Mouse (Mus musculus) adrenal gland, adult 2 months (tissue): ENCODE data around the gene Bri3. TPM values are rescaled to one million over a fixed set of nuclear protein-coding genes. Genes with fewer than 3 reads are reported as not detected.

ENCODE experiments used
- DNase-seq: peaks from one replicate; pipeline ENCODE4 v3.0.0; 2021
- polyA plus RNA-seq: library from polyadenylated mRNA; depleted of rRNA; stranded (reverse); fragments of >200 nt; gene quantifications from 2 replicates; pipeline ENCODE4 v1.2.3, GENCODE M21; 2012
- total RNA-seq, 2 experiments: library from RNA; stranded (reverse); gene quantifications; 2 replicates each; pipeline ENCODE4 v1.2.3; 2021

The Bri3 gene
- total and polyA plus RNA-seq, 3 experiments, result 127 to 248 (median 127) TPM

DNA sequence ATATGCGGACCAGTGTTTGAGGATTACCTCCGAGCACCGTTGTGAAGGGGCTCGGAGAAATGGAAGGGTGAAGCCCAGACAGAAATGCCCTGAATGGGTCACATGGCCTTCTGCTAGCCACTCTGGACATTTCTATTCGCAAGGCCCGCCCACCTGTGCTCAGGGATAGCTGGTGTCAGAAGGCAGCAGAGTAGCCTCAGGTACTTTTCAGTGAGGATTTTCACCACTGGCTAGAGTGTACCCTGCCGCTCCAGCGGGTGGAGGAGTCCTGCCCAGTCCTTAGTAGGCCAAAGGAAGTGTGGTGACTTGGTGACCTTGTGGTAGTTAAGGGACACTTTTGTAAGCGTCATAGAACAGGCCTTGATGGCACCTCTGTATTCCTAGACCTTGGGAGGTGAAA is 17.1 kb downstream of the Bri3 start:
- DNase-seq, result no peak

- DNase-seq, result no peak
Measured at GRCm38 (mm10) chr5:144261829-144262228, 17.6 kb downstream of the Bri3 start.

- no peak for DNase-seq
Measured at GRCm38 (mm10) chr5:144263082-144263481, 18.8 kb downstream of the Bri3 start.

DNA sequence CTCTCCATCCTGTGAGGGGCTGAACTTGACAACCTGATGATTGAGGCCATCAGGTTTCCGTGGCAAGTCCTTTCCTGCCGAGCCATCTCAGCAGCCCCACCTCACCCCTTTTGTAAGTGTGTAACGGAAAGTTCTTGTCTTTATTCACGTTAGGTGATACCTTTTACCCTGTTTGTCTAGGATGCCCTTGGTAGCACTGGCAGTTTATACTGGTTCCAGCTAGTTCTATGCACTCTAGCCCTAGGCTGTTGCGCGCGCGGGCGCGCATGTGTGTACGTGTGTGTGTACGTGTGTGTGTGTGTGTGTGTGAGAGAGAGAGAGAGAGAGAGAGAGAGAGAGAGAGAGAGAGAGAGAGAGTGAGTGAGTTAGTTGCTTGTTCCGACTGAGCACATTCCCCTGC is 19.3 kb downstream of the Bri3 start:
- DNase-seq, result no peak

DNA sequence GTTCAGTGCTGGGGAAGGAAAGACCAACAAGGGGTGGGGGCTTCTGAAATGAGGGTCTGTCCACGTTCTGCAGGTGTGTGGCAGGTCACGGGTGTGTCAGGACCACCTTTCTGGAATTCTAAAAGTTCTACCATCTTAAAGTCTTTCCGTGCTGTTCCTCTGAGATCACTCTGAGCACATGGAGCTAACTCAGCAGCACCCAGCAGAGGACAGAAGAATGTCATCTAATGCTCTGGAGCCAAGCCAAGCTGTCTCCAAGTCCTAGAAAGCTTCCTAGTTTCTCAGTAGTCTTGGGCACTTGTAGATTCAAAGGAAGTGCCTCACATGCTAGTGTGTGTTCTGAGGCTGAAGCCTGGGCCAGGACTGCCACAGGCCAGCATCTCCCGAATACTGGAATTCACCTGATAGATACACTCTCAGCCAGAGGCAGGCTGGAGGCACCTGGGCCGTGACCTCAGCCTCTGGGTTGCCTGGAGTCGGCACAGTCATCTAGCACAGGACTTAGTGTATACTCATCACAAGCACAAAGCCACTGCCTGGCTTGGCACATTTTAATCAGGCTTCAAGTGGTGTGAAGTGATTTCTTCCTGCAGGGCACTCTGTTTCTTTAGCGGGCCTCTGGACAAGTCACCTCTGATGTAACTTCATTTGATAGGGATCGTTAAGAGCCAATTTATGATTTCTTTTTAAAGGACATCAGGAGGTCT is 23.5 kb downstream of the Bri3 start:
- peak; percentile 71 for DNase-seq

DNA sequence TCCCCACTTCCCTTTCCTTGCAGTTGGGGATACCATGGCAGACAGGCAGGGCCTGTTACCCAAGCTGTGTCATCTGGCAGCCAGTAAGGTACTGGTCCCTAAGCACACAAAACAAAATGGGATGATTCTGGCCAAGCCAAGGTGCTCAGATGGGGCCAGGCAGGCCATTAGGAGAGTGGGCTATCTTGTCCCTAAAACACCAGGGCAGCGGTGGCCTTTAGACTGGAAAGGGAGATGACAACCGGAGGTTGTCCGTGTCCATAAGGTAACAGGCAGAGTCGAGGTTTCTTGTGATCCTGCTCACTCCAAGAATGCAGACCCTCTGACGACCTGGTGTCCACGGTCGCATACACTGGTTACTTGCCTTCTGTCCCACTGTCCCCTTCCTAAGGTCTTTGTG is 25.7 kb downstream of the Bri3 start:
- no peak for DNase-seq

GRCm38 (mm10) chr5:144270420-144270819 is 26.2 kb downstream of the Bri3 start:
- no peak for DNase-seq

DNA sequence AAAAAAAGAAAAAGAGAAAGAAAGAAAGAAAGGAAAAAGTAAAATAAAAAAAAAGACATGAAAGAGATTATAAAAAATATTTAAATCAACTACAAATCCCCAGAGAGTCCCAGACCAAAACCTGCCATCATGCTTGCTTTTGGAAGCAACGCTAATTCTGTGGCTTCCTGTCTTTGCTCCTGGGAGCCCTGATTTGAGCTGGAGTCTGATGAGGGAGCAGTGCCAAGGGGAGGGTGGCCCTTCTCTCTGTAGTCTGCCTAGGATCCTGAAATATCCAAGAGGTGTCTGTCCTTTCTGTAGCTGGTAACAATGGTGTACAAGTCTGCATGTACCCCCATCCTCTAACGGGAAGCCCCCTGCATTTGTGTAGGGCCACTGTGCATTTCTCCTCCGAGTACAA is 26.9 kb downstream of the Bri3 start:
- no peak for DNase-seq

- DNase-seq, result no peak
Measured at GRCm38 (mm10) chr5:144271772-144272171, 27.5 kb downstream of the Bri3 start.

DNA sequence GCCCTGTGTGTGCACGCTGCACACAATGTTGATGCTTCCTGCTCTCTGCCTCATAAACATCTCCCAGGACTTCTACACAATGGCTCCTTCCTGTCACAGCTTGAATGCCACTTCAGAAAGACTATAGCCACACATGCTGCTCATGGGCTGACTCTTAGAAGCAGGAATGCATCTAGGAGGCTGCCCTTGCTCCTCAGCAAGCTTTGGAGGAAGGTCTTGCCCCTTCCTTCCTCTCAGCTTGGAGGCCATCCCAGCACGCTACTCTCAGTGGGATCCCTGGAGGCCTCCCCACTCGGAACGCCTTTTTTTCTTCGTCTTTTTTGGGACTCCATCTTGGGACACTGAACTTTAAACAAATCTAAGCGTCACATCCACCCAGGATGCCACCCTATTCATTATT is 30.7 kb downstream of the Bri3 start:
- DNase-seq, result no peak

DNA sequence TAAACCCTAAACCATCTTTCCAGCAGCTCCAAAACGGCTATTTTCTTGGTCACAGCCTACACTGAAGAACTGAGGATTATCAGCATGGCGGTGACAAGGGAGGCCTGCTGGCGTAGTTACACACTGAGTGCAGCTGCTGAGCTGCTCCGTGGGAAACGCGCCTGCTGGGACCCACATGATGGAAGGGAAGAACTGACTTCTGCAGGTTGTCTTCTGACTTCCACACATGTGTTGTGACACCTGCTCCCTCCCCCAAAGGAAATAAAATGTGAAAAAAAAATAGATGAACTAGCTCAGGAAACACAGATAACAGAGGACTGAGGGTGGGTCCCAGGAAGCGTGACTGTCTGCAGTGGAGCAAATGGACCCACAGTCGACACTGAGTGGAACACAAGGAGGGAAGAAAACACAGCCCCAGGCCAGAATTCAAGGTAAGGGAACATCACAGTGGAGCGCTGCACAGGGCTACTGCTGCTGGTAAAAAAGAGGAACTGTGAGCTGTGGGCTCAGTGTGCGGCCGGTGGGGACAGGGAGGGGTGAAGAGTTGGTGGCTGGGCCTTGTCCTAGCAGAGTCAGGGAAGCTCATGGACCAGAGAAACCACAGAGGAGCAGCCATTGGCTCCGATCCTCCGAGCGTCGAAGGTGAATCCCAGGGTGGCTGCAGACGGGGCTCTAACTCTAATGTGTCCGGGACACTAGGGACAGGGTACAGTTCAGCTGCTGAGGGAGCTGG is 32.8 kb downstream of the Bri3 start:
- no peak for DNase-seq

GRCm38 (mm10) chr5:144278374-144278960 is 34.2 kb downstream of the Bri3 start:
- DNase-seq, result peak; percentile 55

DNA sequence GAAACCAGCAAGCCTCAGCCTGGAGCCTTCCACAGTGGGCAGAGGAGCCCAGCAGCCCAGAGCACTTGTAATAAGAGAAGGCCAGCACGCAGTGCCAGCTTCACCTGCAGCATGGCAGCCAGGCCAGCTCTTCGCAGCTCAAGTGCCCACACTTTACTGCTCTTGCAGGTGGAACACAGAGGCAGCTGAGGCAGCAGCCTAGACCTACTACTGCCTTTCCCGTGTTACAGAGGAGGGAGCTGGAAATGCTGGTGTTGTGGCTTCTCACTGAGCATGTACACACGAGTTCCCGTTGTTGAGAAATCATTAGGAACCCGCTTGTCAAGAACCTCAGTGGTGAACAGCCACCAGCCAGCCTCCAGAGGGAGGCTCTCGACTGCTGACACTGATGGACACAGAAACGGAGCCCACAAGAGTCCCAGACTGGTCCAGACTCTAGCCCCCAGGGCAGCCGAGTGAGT is 34.9 kb downstream of the Bri3 start:
- DNase-seq, result no peak

- DNase-seq, result no peak
Measured at GRCm38 (mm10) chr5:144279926-144280325, 35.7 kb downstream of the Bri3 start.

- no peak for DNase-seq
Measured at GRCm38 (mm10) chr5:144282470-144283260, 38.4 kb downstream of the Bri3 start.

DNA sequence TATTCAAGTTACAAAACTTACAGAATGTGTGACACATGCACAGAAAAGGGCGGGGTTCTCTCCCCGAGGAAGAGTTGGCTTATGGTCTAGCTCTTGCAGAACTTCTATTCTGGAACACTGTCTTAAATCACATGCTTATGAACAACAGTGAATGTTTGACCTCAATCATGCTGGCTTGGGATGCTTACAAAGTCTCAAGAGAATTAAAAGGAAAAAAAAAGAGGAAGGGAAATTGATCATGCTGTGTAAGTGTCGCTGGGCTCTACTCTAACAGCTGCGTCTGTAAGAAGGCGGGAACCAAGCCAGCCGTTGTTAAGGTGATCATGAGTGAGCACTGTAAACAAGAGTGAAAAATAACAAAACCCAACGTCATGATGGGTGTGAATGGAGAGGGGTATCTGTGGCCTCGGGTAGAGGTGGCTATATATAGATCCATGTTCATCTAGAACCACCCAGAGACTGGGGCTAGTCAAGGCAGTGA is 39.4 kb downstream of the Bri3 start:
- no peak for DNase-seq

DNA sequence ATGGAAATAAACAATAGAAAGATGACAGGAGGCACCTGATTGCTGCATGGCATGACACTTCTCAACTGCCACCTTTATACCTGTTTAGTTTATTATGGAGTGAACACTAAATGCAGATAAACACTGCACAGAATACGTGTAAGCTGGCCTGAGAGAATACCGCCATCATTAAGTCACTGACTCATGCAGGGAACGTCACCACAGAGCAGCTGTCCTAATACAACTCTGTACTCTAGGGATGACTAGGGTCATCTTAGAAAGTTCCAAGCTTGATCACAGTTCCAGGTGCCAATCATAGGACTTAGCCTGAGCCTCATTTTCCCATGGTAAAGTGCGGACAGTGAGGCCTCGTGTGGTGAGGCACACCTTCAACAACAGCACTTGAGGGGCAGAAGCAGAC is 40.4 kb downstream of the Bri3 start:
- no peak for DNase-seq

GRCm38 (mm10) chr5:144286591-144287266 is 42.5 kb downstream of the Bri3 start:
- no peak for DNase-seq

DNA sequence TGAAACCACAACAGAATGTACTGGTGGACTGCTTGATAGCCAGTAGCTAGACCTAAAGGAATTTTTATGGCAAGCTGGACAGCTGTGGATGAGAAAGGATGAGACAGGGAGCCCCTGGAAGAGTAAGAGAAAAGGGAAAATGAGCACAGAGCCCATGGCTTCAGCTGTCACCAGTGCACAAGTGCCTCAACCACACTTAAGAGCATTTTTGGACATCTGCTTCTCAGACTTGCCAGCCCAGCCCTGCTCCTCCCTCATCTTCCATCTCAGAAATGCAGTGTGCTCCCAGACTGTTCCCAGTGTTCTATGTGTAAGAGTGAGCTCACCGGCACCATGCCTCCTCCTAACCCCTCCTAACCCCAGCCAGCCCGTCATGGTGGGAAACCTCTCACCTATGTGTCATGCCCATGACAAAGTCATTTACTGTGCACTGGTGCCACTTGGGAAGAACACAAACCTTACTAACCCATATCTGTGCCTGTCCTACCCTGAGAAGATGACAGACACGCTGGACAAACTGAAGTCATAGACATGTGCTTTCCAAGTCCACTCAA is 43.1 kb downstream of the Bri3 start:
- DNase-seq, result no peak

GRCm38 (mm10) chr5:144288391-144288790 is 44.2 kb downstream of the Bri3 start:
- DNase-seq, result no peak

- DNase-seq, result no peak
Measured at GRCm38 (mm10) chr5:144289769-144290440, 45.7 kb downstream of the Bri3 start.
